8 mouse cellular contexts compared by ENCODE assay signal in the genomic region with DNA sequence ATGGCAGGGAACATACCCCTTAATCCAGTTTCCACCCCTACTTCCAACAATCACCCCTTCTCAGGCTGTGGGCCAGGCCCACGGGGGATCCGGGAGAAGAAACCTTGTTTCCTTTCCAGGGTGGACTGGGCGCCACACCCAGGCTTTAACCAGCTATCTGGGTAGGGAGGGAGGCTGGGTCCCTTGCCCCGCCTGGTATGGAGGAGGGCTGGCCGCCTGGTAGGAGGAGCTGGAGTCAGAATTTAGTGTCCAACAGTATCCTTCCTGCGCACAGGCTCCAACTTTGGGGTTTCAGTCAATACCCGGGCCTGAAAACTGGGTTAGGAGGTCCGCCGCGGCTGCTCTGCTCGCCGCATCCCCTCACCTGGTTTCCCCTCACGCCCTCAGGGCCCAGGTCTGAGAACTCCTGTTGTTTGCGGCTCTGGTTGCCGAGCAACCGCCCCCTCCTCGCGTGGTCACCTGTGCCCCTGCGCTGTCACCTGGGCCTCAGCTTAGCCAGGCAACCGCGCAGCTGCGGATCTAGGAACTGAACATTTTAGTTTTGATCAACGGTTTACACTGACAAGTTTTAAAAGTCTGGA. TPM values are rescaled to one million over a fixed set of nuclear protein-coding genes. Genes with fewer than 3 reads are reported as not detected.
A peak's percentile ranks its signal among the peaks of the same experiment; 100 is the strongest.
DNase-seq lines count a peak whose midpoint lies in the region; ATAC-seq lines count a peak whose summit lies in the region.

A gene (minus strand): TSS at position 408 of the 581 bp plus-strand sequence.

- WGBS in kidney, embryonic 16.5 days = 8% methylated on average over 23 of the region's 23 CpGs
- WGBS in embryonic facial prominence, embryonic 14.5 days = 10% methylated on average over 22 of the region's 23 CpGs
- WGBS in intestine, embryonic 16.5 days = 8% methylated on average over 23 of the region's 23 CpGs
- 11% methylated on average over 23 of the region's 23 CpGs for WGBS in neural tube, embryonic 15.5 days

- peaks cover 13% of the 10 kb centered on the region for H3K4me1 ChIP-seq in kidney, embryonic 16.5 days (ENCODE audit: insufficient read depth, low read length)
- peaks cover 24% of the 10 kb centered on the region for H3K4me1 ChIP-seq in embryonic facial prominence, embryonic 14.5 days (ENCODE audit: control insufficient read depth, insufficient read depth, low read length)
- H3K4me1 ChIP-seq in intestine, embryonic 16.5 days (ENCODE audit: control insufficient read depth, insufficient read depth, low read length) = peaks cover 9% of the 10 kb centered on the region
- peaks cover 24% of the 10 kb centered on the region for H3K4me1 ChIP-seq in neural tube, embryonic 15.5 days

- no peak within 1 kb of the TSS for H3K27ac ChIP-seq in kidney, embryonic 16.5 days (ENCODE audit: low read length)
- peak within 1 kb of the TSS; percentile 73 for H3K27ac ChIP-seq in embryonic facial prominence, embryonic 14.5 days (replicated peaks; ENCODE audit: low read depth, low read length)
- no peak within 1 kb of the TSS for H3K27ac ChIP-seq in intestine, embryonic 16.5 days (ENCODE audit: low read length)
- H3K27ac ChIP-seq in neural tube, embryonic 15.5 days (replicated peaks) = no peak within 1 kb of the TSS

- H3K36me3 ChIP-seq in kidney, embryonic 16.5 days (ENCODE audit: insufficient read depth, low read length) = no peaks in the 10 kb centered on the region
- no peaks in the 10 kb centered on the region for H3K36me3 ChIP-seq in embryonic facial prominence, embryonic 14.5 days (ENCODE audit: control insufficient read depth, insufficient read depth, low read length)
- H3K36me3 ChIP-seq in intestine, embryonic 16.5 days (ENCODE audit: control insufficient read depth, insufficient read depth, low read length) = no peaks in the 10 kb centered on the region
- H3K36me3 ChIP-seq in neural tube, embryonic 15.5 days = no peaks in the 10 kb centered on the region

- peaks cover 7% of the 10 kb centered on the region; the same call in 1 of the 2 replicates for H3K27me3 ChIP-seq in kidney, embryonic 16.5 days (ENCODE audit: insufficient read depth, low read length)
- H3K27me3 ChIP-seq in embryonic facial prominence, embryonic 14.5 days (replicated peaks; ENCODE audit: control insufficient read depth, insufficient read depth, low read length) = peaks cover 6% of the 10 kb centered on the region; the same call in 1 of the 2 replicates
- H3K27me3 ChIP-seq in intestine, embryonic 16.5 days (replicated peaks; ENCODE audit: control insufficient read depth, insufficient read depth, low read length) = no peaks in the 10 kb centered on the region; the same call in 1 of the 2 replicates
- peaks cover 23% of the 10 kb centered on the region for H3K27me3 ChIP-seq in neural tube, embryonic 15.5 days (replicated peaks)

- no peak for DNase-seq in kidney, postnatal 10 days
- DNase-seq in embryonic facial prominence, embryonic 14.5 days (ENCODE audit: low spot score) = peak; percentile 77
- no peak for DNase-seq in layer of hippocampus, adult 8-10 months (ENCODE audit: low spot score in 2 of 2)
- DNase-seq in right cerebral cortex, postnatal 14 days = no peak
- DNase-seq in thymus, postnatal 25 days = no peak

- peak within 1 kb of the TSS; percentile 50 for H3K4me2 ChIP-seq in kidney, embryonic 16.5 days (replicated peaks; ENCODE audit: low read depth, low read length)
- peak within 1 kb of the TSS; percentile 56 for H3K4me2 ChIP-seq in embryonic facial prominence, embryonic 14.5 days (ENCODE audit: low read depth, low read length)
- H3K4me2 ChIP-seq in intestine, embryonic 16.5 days (ENCODE audit: low read depth, low read length) = peak within 1 kb of the TSS; percentile 61
- peak within 1 kb of the TSS; percentile 46 for H3K4me2 ChIP-seq in neural tube, embryonic 15.5 days

- peak within 1 kb of the TSS; percentile 31 for H3K4me3 ChIP-seq in kidney, embryonic 16.5 days (ENCODE audit: low read length)
- peak within 1 kb of the TSS; percentile 28 for H3K4me3 ChIP-seq in embryonic facial prominence, embryonic 14.5 days (ENCODE audit: low read depth, low read length)
- H3K4me3 ChIP-seq in intestine, embryonic 16.5 days (ENCODE audit: low read length) = peak within 1 kb of the TSS; percentile 37
- H3K4me3 ChIP-seq in neural tube, embryonic 15.5 days (replicated peaks) = peak within 1 kb of the TSS; percentile 12; the same call in 1 of the 2 replicates

- H3K9me3 ChIP-seq in kidney, embryonic 16.5 days (ENCODE audit: low read length) = no peaks in the 10 kb centered on the region
- no peaks in the 10 kb centered on the region for H3K9me3 ChIP-seq in embryonic facial prominence, embryonic 14.5 days (ENCODE audit: control insufficient read depth, low read length)
- H3K9me3 ChIP-seq in intestine, embryonic 16.5 days (ENCODE audit: control insufficient read depth, low read length) = no peaks in the 10 kb centered on the region
- no peaks in the 10 kb centered on the region for H3K9me3 ChIP-seq in neural tube, embryonic 15.5 days (replicated peaks)

- H3K9ac ChIP-seq in kidney, embryonic 16.5 days (replicated peaks; ENCODE audit: low read length) = peak within 1 kb of the TSS; percentile 50
- peak within 1 kb of the TSS; percentile 51 for H3K9ac ChIP-seq in embryonic facial prominence, embryonic 14.5 days (ENCODE audit: low read depth, low read length)
- H3K9ac ChIP-seq in intestine, embryonic 16.5 days (ENCODE audit: low read depth, low read length) = peak within 1 kb of the TSS; percentile 39
- H3K9ac ChIP-seq in neural tube, embryonic 15.5 days (replicated peaks) = no peak within 1 kb of the TSS

- ATAC-seq in kidney, embryonic 16.5 days (ENCODE audit: low FRiP score, low TSS enrichment) = peak; percentile 31; the same call in 1 of the 2 replicates
- peak; percentile 62 for ATAC-seq in embryonic facial prominence, embryonic 14.5 days (ENCODE audit: low read depth)
- 0 out of 2 replicates have a peak, but pooled peaks have one; percentile 29 for ATAC-seq in intestine, embryonic 16.5 days
- ATAC-seq in neural tube, embryonic 15.5 days (ENCODE audit: low FRiP score) = no peak

RNA-seq across cellular contexts. Expression of the gene that starts here (rescaled TPM):
- 3.9 and 5.5 TPM in 2 replicates for polyA plus RNA-seq in kidney, embryonic 16.5 days (2015; fragmentation: Nextera tagmentation; extraction: Ambion mirVana)
- polyA plus RNA-seq in embryonic facial prominence, embryonic 14.5 days (2014; fragmentation: Nextera tagmentation; extraction: Ambion mirVana) = 13.9 and 15.4 TPM in 2 replicates
- 4.8 and 5.6 TPM in 2 replicates for polyA plus RNA-seq in intestine, embryonic 16.5 days (2015; fragmentation: Nextera tagmentation; extraction: Ambion mirVana)
- 8.3 and 9.2 TPM in 2 replicates for polyA plus RNA-seq in neural tube, embryonic 15.5 days (2015; fragmentation: Nextera tagmentation; extraction: Ambion mirVana)
- 1 to 10 TPM; 1.3 to 2.6 (median 1.4) TPM for total RNA-seq in layer of hippocampus, adult 8-10 months (2022)
